Mouse (Mus musculus) layer of hippocampus, adult 6 months (tissue): ENCODE data around the gene Nek3. TPM values are rescaled to one million over a fixed set of nuclear protein-coding genes. Genes with fewer than 3 reads are reported as not detected.

ENCODE experiments used
- long read RNA-seq, 2 experiments: library from polyadenylated mRNA; unstranded; transcript quantifications; one replicate each; pipeline ENCODE4 v2.0.0; 2019 to 2020
- polyA plus RNA-seq: library from polyadenylated mRNA; unstranded; fragments of <200 nt; fragmentation: Nextera tagmentation; gene quantifications from 2 replicates; pipeline ENCODE4 v1.2.3, GENCODE M21; 2021

Nek3 gene
- 1.2 and 1.3 TPM in 2 replicates for polyA plus RNA-seq
- long read RNA-seq, experiment 1, partial matches to known transcripts, result 0 of 2 reads
- long read RNA-seq, experiment 1, other reads (novel, unspliced or antisense), result 0 of 2 reads
- long read RNA-seq, experiment 2, transcript Nek3-201 (16 exons, 2,021 nt), result major isoform, 7 of 9 reads
- long read RNA-seq, experiment 2, partial matches to known transcripts, result 0 of 9 reads
- long read RNA-seq, experiment 2, other reads (novel, unspliced or antisense), result 1 of 9 reads

DNA sequence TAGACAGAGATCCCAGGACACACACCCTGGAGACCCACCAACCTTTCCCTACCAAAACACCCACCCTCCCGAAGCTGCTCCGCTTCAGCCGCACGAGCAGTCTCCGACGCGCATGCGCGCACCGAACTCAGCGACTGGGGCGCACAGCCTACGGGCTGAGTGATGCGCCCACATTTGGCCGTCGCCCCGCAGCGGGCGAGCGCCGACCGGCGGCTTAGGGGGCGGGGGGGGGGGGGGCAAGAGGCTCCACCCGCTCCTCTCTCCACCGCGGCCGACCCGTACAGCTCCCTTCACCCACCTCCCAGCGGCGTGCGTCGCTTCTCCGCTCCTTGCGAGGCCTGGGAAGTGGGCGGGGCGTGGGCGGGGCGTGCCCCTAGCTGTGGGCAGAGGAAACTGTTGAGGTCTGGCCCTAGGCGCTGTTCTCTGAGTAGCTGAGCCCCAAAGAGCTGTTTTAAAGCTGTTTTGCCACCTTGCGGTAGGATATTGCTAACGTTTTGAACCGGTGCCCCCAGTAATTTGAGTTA is at the start of gene Nek3:
Nek3 (minus strand) TSS at position 356 of the 524 bp plus-strand sequence.

GRCm38 (mm10) chr8:22192660-22193431 is 26.6 kb upstream of the Nek3 start, which contains the start of gene Vps36:
Gene Vps36, plus strand, starts transcription at chr8:22192809.

GRCm38 (mm10) chr8:22185431-22186397 is 19.5 kb upstream of the Nek3 start, which contains the start of gene Ckap2:
Gene Ckap2, minus strand, starts transcription at chr8:22185819.

DNA sequence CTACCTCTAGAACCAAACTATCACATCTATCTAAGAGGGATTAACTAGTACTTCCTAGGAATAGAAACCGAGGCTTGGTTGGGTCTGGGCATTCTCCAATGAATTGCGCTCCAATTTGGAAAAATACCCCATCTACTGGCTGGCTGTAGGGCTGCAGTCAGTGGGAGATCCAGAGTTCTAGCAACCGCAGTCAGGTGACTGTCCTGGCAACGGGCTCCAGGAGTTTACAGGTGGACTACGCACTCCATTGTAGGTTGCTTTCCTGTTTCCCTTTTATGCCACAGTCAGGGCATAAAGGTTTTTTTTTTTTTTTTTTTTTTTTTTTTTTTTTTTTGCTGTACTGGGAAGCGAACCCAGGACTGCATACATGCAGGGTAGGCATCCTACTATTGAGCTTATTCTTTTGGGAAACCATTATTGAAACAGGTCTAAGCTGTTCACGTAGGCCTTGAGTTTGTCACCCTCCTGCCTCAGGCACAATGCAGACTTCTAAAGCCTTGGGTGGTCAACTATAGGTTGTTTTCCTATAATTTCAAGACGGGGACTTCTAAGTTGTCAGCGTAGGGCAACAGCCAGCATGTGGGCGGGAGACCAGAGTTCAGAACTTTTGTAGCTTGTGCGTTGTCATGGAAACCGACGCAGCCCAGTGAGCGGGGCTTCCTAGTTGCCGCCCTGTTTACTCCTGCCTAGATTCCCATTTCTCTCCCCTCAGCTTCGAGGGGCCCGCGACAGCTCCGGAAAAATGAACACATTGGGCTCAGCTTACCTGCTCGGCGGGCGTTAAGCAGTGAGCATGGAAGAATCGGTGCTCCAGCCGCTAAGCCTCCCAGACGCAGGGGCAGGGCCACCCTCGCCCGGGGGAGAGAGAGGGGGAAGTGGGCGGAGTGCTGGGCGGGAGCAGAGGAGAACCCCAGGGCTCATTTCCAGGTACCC is 41.7 kb downstream of the Nek3 start, which contains the start of gene Nek5:
Nek5 (minus strand) TSS at position 834 of the 933 bp plus-strand sequence.

Other genes with a start within 250 kb of the Nek3 start
- gene Defb15, start 233.7 kb downstream of the Nek3 start, polyA plus RNA-seq, result not detected in 2 replicates
- not detected in 2 replicates for gene Defb35, start 228.1 kb downstream of the Nek3 start, polyA plus RNA-seq
- not detected in 2 replicates for gene Defb13, start 219.7 kb downstream of the Nek3 start, polyA plus RNA-seq
- not detected in 2 replicates for gene Fam90a1a, start 207.7 kb downstream of the Nek3 start, polyA plus RNA-seq
- not detected in 2 replicates for gene Ccdc70, start 196.7 kb downstream of the Nek3 start, polyA plus RNA-seq
- gene Atp7b, start 106.1 kb downstream of the Nek3 start, polyA plus RNA-seq, result 0.63 and 0.93 TPM in 2 replicates
- 7.8 and 12.3 TPM in 2 replicates for gene Alg11, start 105.7 kb downstream of the Nek3 start, polyA plus RNA-seq
- 0.70 and 2.5 TPM in 2 replicates for gene Nek5, start 41.4 kb downstream of the Nek3 start, polyA plus RNA-seq
- 0.33 and 0.56 TPM in 2 replicates for gene Ckap2, start 19.4 kb upstream of the Nek3 start, polyA plus RNA-seq
- 10.8 and 11.8 TPM in 2 replicates for gene Vps36, start 26.4 kb upstream of the Nek3 start, polyA plus RNA-seq
- 1.6 and 2.1 TPM in 2 replicates for gene Thsd1, start 60.9 kb upstream of the Nek3 start, polyA plus RNA-seq
- gene Tpte, start 117.0 kb upstream of the Nek3 start, polyA plus RNA-seq, result not detected in 2 replicates
- 3.1 and 4.4 TPM in 2 replicates for gene Slc25a15, start 232.2 kb upstream of the Nek3 start, polyA plus RNA-seq
- 41.5 and 45.2 TPM in 2 replicates for gene Mrps31, start 244.9 kb upstream of the Nek3 start, polyA plus RNA-seq